Mouse (Mus musculus) midbrain, embryonic 16.5 days (tissue): Measurements from ENCODE around the gene Sorcs2. TPM values are rescaled to one million over a fixed set of nuclear protein-coding genes. Genes with fewer than 3 reads are reported as not detected.

Experiments used
- ATAC-seq: fragments of 200-750 bp; cut with Nextera tagmentation; 2 replicates; pipeline ENCODE4 v1.8.0; 2017; ENCODE audit warnings: moderate TSS enrichment
- H3K27ac ChIP-seq: fragments of 300-500 bp; sonication (generic); 2 replicates; pipeline ENCODE4 v1.5.1; 2014; ENCODE audit warnings: mild to moderate bottlenecking, low read length, mixed read lengths
- H3K27me3 ChIP-seq: fragments of 300-500 bp; sonication (generic); 2 replicates; pipeline ENCODE4 v1.6.1; 2014; ENCODE audit warnings: low read depth, low read length, mixed read lengths; ENCODE audit not compliant: control insufficient read depth, insufficient read depth
- H3K36me3 ChIP-seq: fragments of 300-500 bp; sonication (generic); 2 replicates; pipeline ENCODE4 v1.6.1; 2014; ENCODE audit warnings: mild to moderate bottlenecking, low read length, moderate library complexity, mixed read lengths; ENCODE audit not compliant: control insufficient read depth, insufficient read depth
- H3K4me1 ChIP-seq: fragments of 300-500 bp; sonication (generic); 2 replicates; pipeline ENCODE4 v1.6.1; 2014; ENCODE audit warnings: mild to moderate bottlenecking, low read length, mixed read lengths; ENCODE audit not compliant: control insufficient read depth, insufficient read depth
- H3K4me2 ChIP-seq: fragments of 300-500 bp; sonication (generic); 2 replicates; pipeline ENCODE4 v1.6.1; 2014; ENCODE audit warnings: mild to moderate bottlenecking, low read length, mixed read lengths
- H3K4me3 ChIP-seq: fragments of 300-500 bp; sonication (generic); 2 replicates; pipeline ENCODE4 v1.5.1; 2014; ENCODE audit warnings: low read depth, mild to moderate bottlenecking, low read length, moderate library complexity, mixed read lengths
- H3K9ac ChIP-seq: fragments of 300-500 bp; sonication (generic); 2 replicates; pipeline ENCODE4 v1.6.1; 2014; ENCODE audit warnings: low read depth, low read length, mixed read lengths
- H3K9me3 ChIP-seq: fragments of 300-500 bp; sonication (generic); replicated peaks from 2 replicates; pipeline ENCODE4 v1.6.1; 2014; ENCODE audit warnings: mild to moderate bottlenecking, low read length, mixed read lengths; ENCODE audit not compliant: control insufficient read depth, poor library complexity, severe bottlenecking
- WGBS: fragments of 180-500 bp; shearing (Covaris S2); extraction: QIAGEN DNeasy Blood & Tissue Kit; methylation state at CpG from one replicate; pipeline ENCODE4 v1.1.7; 2014; 5-methylcytosine and 5-hydroxymethylcytosine counted together
- polyA plus RNA-seq: library from polyadenylated mRNA; unstranded; fragments of >200 nt; fragmentation: Nextera tagmentation; extraction: Ambion mirVana; gene quantifications from 2 replicates; pipeline ENCODE4 v1.2.1, GENCODE M21; 2015

Gene Sorcs2
- polyA plus RNA-seq, 1 experiment from 2014 or later: 21.3 TPM

DNA sequence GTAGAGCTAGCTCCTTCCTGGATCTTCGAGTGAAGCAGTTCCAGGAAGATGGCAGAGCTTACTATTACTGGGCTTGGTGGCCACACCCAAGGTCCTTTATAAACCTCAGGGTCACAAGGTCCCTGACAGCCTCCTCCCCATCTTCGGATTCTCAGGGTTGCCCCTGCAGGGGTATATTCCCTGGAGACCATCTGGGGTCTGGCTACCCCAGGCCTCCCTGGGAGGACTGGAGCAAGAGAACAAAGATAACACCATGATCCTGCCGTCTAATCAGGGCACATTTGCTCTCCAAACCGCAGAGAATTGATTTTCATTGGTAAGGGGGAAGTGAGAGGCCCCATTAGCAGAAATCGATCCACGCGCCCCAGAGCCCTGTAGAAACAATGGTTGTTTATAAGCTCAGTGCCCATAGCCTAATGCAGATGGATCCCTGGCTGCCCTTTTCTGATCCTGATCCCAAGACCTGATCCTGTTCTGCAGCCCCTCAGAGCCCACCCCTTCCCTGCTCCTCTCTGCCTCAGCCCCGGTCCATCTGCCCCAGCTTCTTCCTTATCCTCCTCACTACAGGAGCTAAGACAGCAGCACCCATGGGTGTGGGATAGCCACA lies 243.0 kb downstream of the Sorcs2 start:
- 32% methylated on average over 8 of the region's 8 CpGs for WGBS
- no peaks in the 10 kb centered on the region for H3K36me3 ChIP-seq
- H3K9me3 ChIP-seq: no peaks in the 10 kb centered on the region
- H3K27me3 ChIP-seq: no peaks in the 10 kb centered on the region
- no peak overlapping the region for H3K9ac ChIP-seq
- no peak overlapping the region for H3K4me2 ChIP-seq
- no peak overlapping the region for H3K4me3 ChIP-seq
- peaks cover 10% of the 10 kb centered on the region; the same call in 1 of the 2 replicates for H3K4me1 ChIP-seq
- no peak for ATAC-seq
- H3K27ac ChIP-seq: no peak overlapping the region

DNA sequence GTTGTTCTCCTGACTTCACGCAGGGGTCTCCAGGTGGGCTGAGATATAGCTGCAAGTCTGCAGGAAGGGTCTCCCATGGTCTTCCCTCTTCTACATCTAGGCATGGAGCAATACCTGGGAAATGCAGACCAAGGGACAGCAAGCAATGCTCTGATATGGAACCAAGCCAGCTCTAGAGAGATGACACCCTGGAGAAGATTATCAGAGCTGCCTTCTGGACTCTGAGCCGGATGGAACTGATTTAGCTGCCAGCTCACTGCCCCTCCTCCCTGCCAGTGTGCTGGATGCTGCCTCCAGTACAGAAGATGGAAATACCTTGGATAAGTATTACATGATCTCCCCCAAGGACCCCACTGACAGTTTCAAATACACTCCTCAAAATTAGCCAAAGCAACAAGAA lies 244.7 kb downstream of the Sorcs2 start:
- 79% methylated on average over 2 of the region's 2 CpGs for WGBS

GRCm38 (mm10) chr5:36151086-36151485 lies 246.9 kb downstream of the Sorcs2 start:
- H3K4me1 ChIP-seq: peaks cover 10% of the 10 kb centered on the region; the same call in 1 of the 2 replicates
- no peak overlapping the region for H3K27ac ChIP-seq
- no peak overlapping the region for H3K4me3 ChIP-seq
- no peak for ATAC-seq
- WGBS: 68% methylated on average over 8 of the region's 8 CpGs
- no peak overlapping the region for H3K4me2 ChIP-seq
- no peaks in the 10 kb centered on the region for H3K36me3 ChIP-seq
- H3K9ac ChIP-seq: no peak overlapping the region
- H3K9me3 ChIP-seq: no peaks in the 10 kb centered on the region
- H3K27me3 ChIP-seq: no peaks in the 10 kb centered on the region

More for the DNA sequence above, 244.7 kb downstream of the Sorcs2 start:
- no peak overlapping the region for H3K4me3 ChIP-seq
- peaks cover 10% of the 10 kb centered on the region; the same call in 1 of the 2 replicates for H3K4me1 ChIP-seq
- H3K27ac ChIP-seq: no peak overlapping the region
- H3K4me2 ChIP-seq: no peak overlapping the region
- no peak overlapping the region for H3K9ac ChIP-seq
- no peaks in the 10 kb centered on the region for H3K9me3 ChIP-seq
- no peaks in the 10 kb centered on the region for H3K27me3 ChIP-seq
- no peak for ATAC-seq
- no peaks in the 10 kb centered on the region for H3K36me3 ChIP-seq

GRCm38 (mm10) chr5:36149098-36149497 lies 248.8 kb downstream of the Sorcs2 start:
- no peak for ATAC-seq
- no peak overlapping the region for H3K4me2 ChIP-seq
- 46% methylated on average over 8 of the region's 8 CpGs for WGBS
- H3K9me3 ChIP-seq: no peaks in the 10 kb centered on the region
- H3K36me3 ChIP-seq: no peaks in the 10 kb centered on the region
- H3K9ac ChIP-seq: no peak overlapping the region
- no peak overlapping the region for H3K4me3 ChIP-seq
- no peaks in the 10 kb centered on the region for H3K27me3 ChIP-seq
- H3K4me1 ChIP-seq: peaks cover 8% of the 10 kb centered on the region
- no peak overlapping the region for H3K27ac ChIP-seq

DNA sequence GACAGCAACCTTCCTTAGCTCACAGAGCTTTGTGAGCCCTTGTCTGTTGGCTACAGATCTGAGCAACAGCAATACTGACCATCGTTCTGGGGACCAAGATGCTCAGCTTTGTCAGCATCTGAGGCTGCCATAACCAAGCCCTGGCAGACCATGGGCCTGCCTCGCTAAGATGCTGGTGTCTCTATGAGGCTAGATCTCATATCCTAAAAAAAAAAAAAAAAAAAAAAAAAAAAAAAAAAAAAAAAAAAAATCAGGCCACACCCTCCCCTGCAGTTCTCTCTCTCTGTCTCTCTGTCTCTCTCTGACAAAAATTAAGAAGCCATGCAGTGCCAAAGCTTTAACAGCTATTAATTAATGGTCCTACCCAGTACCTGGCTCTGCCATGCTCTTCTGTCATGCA lies 251.3 kb downstream of the Sorcs2 start:
- no peaks in the 10 kb centered on the region for H3K36me3 ChIP-seq

DNA sequence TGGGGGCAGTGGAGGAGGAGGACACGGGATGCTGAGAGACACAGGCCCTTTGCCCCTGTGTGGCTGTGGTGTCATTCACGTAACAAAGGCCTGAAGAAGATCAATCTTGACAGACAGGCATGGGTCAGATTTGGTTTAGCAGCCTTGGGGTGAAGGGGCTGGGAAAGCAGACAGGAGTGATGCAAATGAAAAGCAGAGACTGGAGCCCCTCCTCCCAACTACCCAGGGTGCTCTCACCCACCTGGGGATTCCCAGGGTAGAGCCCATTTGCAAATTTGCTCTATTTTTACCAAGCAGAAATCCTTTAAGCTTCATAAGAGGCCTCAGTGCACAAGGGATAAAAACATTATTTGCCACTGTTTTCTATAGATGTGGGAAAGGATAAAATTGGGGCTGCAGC lies 253.4 kb downstream of the Sorcs2 start:
- H3K36me3 ChIP-seq: no peaks in the 10 kb centered on the region
- H3K9me3 ChIP-seq: no peaks in the 10 kb centered on the region
- peaks cover 8% of the 10 kb centered on the region for H3K4me1 ChIP-seq
- H3K4me3 ChIP-seq: no peak overlapping the region
- H3K27me3 ChIP-seq: no peaks in the 10 kb centered on the region
- no peak for ATAC-seq
- H3K9ac ChIP-seq: 0 out of 2 replicates have a peak overlapping the region, but pooled peaks have one; percentile 3
- WGBS: 20% methylated on average over 2 of the region's 2 CpGs
- H3K4me2 ChIP-seq: no peak overlapping the region
- no peak overlapping the region for H3K27ac ChIP-seq

More for the DNA sequence above, 251.3 kb downstream of the Sorcs2 start:
- Histone ChIP-seq H3K4me2 (no peak overlapping the region), H3K4me3 (no peak overlapping the region), H3K27ac (no peak overlapping the region), H3K4me1 (peaks cover 8% of the 10 kb centered on the region), H3K27me3 (no peaks in the 10 kb centered on the region), H3K9me3 (no peaks in the 10 kb centered on the region), H3K9ac (no peak overlapping the region)
- no peak for ATAC-seq
- WGBS: 88% methylated on average over 2 of the region's 2 CpGs

DNA sequence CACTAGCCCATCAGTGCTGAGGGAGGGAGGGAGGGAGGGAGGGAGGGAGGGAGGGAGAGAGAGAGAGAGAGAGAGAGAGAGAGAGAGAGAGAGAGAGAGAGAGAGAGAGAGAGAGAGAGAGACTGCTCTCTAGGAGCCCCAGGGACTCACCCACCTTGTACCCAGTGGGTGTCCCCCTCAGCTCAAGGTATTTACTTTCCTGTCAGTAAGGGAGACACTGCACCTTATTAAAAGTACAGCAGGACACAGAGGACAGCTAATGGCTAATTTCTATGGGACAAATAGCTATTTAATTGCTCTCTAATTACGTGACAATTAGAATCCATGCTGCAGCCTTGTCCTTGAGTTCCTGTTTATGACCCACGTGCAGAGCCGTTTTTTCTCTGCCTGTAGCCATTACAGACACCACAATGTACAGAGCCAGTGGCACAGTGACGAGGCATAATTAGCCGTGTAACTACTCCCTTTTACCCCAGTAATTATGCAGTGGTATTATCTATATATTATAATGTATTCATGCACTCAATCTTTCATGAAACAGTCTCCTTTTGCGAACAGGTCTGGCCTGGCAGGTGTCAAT lies 256.2 kb downstream of the Sorcs2 start:
- H3K36me3 ChIP-seq: no peaks in the 10 kb centered on the region
- no peaks in the 10 kb centered on the region for H3K9me3 ChIP-seq
- no peak overlapping the region for H3K9ac ChIP-seq
- H3K4me2 ChIP-seq: no peak overlapping the region
- H3K27ac ChIP-seq: no peak overlapping the region
- no peak overlapping the region for H3K4me3 ChIP-seq
- H3K4me1 ChIP-seq: peaks cover 8% of the 10 kb centered on the region
- no peak for ATAC-seq
- H3K27me3 ChIP-seq: no peaks in the 10 kb centered on the region
- WGBS: 45% methylated on average over 6 of the region's 6 CpGs

DNA sequence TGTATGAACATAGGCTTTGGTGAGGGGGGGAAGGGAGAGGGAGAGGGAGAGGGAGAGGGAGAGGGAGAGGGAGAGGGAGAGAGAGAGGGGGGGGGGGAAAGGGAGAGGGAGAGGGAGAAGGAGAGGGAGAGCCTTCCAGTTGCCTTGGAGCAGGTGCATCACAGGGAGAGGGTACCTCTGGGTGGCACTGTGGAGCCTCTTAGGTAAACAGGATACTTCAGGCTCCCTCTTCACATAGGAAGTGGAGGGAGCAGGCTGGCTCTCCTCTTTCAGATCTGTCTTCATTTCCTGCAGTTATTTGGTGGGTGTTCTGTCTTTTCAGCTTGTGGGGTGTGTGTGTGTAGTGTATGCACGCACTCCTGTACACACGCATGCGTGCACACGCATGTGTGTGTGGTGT lies 256.8 kb downstream of the Sorcs2 start:
- ATAC-seq: no peak
- peaks cover 8% of the 10 kb centered on the region for H3K4me1 ChIP-seq
- 88% methylated on average over 4 of the region's 4 CpGs for WGBS
- no peak overlapping the region for H3K4me2 ChIP-seq
- no peaks in the 10 kb centered on the region for H3K36me3 ChIP-seq
- no peak overlapping the region for H3K9ac ChIP-seq
- no peak overlapping the region for H3K27ac ChIP-seq
- no peak overlapping the region for H3K4me3 ChIP-seq
- no peaks in the 10 kb centered on the region for H3K27me3 ChIP-seq
- H3K9me3 ChIP-seq: no peaks in the 10 kb centered on the region

DNA sequence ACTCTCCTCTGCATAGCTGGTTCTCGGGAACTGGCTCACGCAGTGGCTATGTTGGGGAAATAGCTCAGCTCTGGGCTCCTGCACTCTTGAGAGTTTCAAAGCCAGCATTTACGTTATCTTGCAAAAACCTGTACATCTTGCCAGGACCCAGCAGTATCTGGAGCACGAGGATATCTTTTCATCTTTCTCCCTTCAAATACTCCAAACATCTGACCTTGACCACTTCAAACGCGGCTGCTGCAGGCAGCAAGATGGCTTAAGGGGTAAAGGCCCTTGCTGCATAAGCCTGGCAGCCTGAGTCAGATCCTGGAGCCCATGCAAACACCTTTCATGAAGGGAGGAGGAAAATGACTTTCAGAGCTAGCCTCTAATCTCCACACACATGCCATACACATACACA lies 258.2 kb downstream of the Sorcs2 start:
- H3K4me1 ChIP-seq: peaks cover 6% of the 10 kb centered on the region
- WGBS: 60% methylated on average over 6 of the region's 6 CpGs
- H3K9me3 ChIP-seq: no peaks in the 10 kb centered on the region
- H3K27me3 ChIP-seq: no peaks in the 10 kb centered on the region
- H3K27ac ChIP-seq: peak overlapping the region; percentile 20; the same call in 1 of the 2 replicates
- no peak overlapping the region for H3K4me3 ChIP-seq
- H3K36me3 ChIP-seq: no peaks in the 10 kb centered on the region
- ATAC-seq: no peak
- no peak overlapping the region for H3K4me2 ChIP-seq
- no peak overlapping the region for H3K9ac ChIP-seq
